Mouse (Mus musculus): ENCODE data around the gene Gm10392. TPM values are rescaled to one million over a fixed set of nuclear protein-coding genes. Genes with fewer than 3 reads are reported as not detected.

Gm10392 gene
- polyA plus RNA-seq, 1 experiment from 2014 or later, result not detected

DNA sequence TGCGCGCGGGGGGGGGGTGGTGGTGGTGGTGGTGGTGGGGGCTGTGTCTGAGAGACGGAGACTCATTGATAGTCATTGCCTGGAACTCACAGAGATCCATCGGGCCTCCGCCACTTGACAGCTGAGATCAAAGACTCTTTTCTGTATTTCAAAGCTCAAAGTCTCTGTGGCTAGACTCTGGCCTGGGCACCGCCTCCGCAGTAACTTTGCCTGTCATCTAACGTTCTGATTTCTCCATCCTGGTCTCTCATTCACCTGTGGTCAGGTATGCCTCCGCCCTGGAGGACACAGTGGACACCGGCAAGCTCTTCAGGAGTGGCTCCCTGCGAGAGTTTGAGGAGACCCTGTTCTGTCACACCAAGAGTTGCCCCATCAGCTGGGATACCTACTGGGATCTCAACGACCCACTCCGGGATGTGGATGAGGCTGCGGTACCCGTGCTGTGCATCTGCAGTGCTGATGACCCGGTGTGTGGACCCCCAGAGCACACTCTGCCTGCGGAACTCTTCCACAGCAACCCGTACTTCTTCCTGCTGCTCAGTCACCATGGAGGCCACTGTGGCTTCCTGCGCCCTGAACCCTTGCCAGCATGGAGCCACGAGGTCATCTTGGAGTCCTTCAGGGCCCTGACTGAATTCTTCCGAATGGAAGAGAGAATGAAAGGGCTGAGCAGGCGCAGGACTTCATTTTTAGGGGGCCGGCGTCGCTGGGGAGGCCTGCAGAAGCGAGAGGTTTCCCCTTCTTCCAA is 773 bp downstream of the Gm10392 start:
- WGBS, result 74% methylated on average over 24 of the region's 27 CpGs
- Histone ChIP-seq H3K4me3 (ENCODE audit: low read depth, low read length) (no peak overlapping the region), H3K36me3 (ENCODE audit: control insufficient read depth, insufficient read depth, low read length) (no peaks in the 10 kb centered on the region), H3K27me3 (ENCODE audit: control insufficient read depth, insufficient read depth, low read depth, low read length) (peaks cover 13% of the 10 kb centered on the region), H3K9me3 (replicated peaks; ENCODE audit: control insufficient read depth, low read length, poor library complexity, severe bottlenecking) (no peaks in the 10 kb centered on the region), H3K4me1 (ENCODE audit: control insufficient read depth, insufficient read depth, low read length) (peaks cover 22% of the 10 kb centered on the region; the same call in 1 of the 2 replicates), H3K27ac (ENCODE audit: low read length) (no peak overlapping the region), H3K9ac (ENCODE audit: low read depth, low read length) (no peak overlapping the region), H3K4me2 (ENCODE audit: low read length) (no peak overlapping the region)
- ATAC-seq, result no peak

DNA sequence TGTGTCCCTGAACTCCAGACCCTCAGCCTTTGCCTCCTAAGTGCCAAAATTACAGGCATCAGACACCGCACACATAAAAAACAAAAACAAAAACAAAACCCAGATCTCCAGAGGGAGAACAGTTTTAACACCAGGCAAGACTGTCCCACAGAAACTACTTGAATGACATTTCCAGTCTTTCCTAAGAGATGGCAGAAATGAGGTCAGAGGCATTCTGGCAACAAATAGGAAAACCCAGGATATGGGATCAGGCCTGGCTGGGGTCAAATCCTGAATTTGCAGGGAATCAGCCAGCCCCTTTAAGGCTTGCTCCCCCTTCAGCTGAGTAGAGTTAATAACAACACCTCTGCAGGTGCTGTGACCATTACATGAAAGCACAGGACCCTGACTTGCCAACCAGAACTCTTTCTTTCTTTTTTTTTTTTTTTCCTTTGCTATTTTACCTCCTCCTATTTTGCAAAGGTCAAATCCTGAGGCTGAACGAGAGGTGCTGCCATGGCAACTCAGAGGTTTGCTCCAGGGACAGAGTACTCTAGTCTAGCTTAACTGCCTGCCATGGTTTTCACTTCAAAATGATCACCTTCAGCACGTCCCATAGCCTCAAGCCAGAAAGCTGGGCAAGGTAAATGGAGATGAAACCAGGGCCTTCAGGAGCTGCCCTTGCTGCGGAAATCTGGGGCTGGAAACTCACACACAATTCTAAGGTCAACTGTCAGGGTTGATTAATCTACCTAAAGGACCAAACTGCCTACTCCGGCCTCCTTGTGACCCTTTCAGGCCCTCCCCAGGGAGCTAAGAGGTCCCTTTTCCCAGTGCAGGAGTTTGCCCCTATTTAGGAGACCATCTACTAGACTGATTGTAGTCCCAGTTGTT is 2.2 kb downstream of the Gm10392 start:
- 60% methylated on average over 5 of the region's 5 CpGs for WGBS
- Histone ChIP-seq H3K4me2 (ENCODE audit: low read length) (no peak overlapping the region), H3K36me3 (ENCODE audit: control insufficient read depth, insufficient read depth, low read length) (no peaks in the 10 kb centered on the region), H3K4me3 (ENCODE audit: low read depth, low read length) (no peak overlapping the region), H3K9me3 (replicated peaks; ENCODE audit: control insufficient read depth, low read length, poor library complexity, severe bottlenecking) (no peaks in the 10 kb centered on the region), H3K27me3 (ENCODE audit: control insufficient read depth, insufficient read depth, low read depth, low read length) (peaks cover 13% of the 10 kb centered on the region), H3K9ac (ENCODE audit: low read depth, low read length) (no peak overlapping the region), H3K27ac (ENCODE audit: low read length) (no peak overlapping the region), H3K4me1 (ENCODE audit: control insufficient read depth, insufficient read depth, low read length) (peaks cover 28% of the 10 kb centered on the region)
- ATAC-seq, result no peak

DNA sequence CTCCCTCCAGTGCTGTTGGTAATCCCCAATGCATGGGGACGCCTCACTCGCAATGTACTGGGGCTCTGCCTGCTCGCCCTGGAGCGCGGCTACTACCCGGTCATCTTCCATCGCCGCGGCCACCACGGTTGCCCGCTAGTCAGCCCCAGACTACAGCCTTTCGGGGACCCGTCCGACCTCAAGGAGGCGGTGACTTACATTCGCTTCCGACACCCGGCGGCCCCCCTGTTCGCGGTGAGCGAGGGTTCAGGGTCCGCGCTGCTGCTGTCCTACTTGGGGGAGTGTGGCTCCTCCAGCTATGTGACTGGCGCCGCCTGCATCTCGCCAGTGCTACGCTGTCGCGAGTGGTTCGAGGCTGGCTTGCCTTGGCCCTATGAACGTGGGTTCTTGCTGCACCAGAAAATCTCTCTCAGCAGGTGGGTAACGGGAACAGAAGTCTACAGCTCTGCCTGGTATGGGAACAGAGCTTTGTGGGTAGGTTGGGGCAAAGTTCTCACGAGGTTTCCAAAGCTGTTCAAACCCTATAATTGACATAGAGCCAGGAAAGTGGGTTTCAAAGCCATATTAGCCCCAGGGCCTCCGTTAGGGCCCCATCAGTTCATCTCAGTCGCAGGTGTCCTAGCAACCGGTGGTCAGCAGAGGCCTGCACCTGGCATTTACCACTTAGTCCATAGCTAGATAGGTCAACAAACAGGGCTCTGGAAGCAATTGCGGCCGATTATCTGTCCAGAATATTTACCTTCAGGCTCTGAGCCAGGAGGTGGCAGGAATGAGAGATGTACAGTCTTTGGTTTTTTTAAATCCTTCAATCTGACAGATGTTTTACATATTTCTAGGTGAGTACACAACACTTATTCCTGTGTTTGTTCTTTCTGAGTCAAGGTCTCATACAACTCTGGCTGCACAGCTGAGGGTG is 3.1 kb downstream of the Gm10392 start, which contains the start of gene Trp53i13:
Trp53i13 (minus strand) TSS at position 344 of the 916 bp plus-strand sequence.
- ATAC-seq, result no peak
- H3K36me3 ChIP-seq (ENCODE audit: control insufficient read depth, insufficient read depth, low read length), result no peaks in the 10 kb centered on the region

DNA sequence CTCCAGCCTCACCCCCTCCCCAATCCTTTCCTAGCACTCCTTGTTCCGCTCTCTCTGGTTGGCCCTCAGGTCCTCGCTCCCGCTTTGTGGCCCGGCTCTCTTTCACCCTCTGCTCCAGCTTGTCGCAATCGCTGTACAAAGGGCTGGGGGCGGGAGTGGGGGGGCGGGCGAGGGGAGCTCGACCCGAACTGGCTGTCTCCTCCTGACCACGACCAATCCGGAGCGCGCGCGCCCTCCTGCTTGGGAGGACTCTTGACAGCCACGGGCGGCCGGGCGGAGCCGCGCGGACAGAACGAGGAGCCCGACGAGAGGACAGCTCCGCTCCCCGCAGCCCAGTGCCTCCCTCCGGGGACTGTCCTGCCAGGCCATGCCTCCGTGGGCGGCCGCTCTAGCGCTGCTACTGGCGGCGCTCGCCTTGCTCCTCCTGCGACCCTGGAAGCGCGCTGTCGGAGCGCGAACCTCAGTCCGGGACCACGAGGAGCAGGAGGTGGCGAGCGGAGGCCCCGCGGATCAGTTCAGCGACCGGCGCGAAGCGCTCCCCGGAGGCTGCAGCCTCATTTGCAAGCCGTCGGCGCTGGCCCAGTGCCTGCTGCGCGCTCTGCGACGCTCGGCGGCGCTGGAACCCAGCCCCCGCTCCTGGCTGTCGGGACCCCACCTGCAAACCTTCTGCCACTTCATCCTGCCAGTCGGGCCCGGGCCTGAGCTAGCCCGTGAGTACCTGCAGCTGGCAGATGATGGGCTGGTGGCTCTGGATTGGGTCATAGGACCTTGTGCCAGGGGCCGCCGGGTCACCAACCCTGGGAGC is 4.0 kb downstream of the Gm10392 start, which contains the start of gene Abhd15:
Abhd15 (plus strand) TSS at position 290 of the 805 bp plus-strand sequence.
- H3K36me3 ChIP-seq (ENCODE audit: control insufficient read depth, insufficient read depth, low read length), result no peaks in the 10 kb centered on the region
- peaks cover 28% of the 10 kb centered on the region for H3K4me1 ChIP-seq (ENCODE audit: control insufficient read depth, insufficient read depth, low read length)
- peak; percentile 62 for ATAC-seq
- WGBS, result under 1% methylated on average over 72 of the region's 72 CpGs
- H3K4me2 ChIP-seq (ENCODE audit: low read length), result peak within 1 kb of the TSS; percentile 77
- no peak within 1 kb of the TSS for H3K27ac ChIP-seq (ENCODE audit: low read length)
- H3K9me3 ChIP-seq (replicated peaks; ENCODE audit: control insufficient read depth, low read length, poor library complexity, severe bottlenecking), result no peaks in the 10 kb centered on the region
- peaks cover 13% of the 10 kb centered on the region for H3K27me3 ChIP-seq (ENCODE audit: control insufficient read depth, insufficient read depth, low read depth, low read length)
- H3K4me3 ChIP-seq (ENCODE audit: low read depth, low read length), result peak within 1 kb of the TSS; percentile 50
- peak within 1 kb of the TSS; percentile 54 for H3K9ac ChIP-seq (ENCODE audit: low read depth, low read length)

More for the DNA sequence above, 3.1 kb downstream of the Gm10392 start, which contains the start of gene Trp53i13:
- Histone ChIP-seq H3K9ac (ENCODE audit: low read depth, low read length) (peak within 1 kb of the TSS; percentile 54), H3K9me3 (replicated peaks; ENCODE audit: control insufficient read depth, low read length, poor library complexity, severe bottlenecking) (no peaks in the 10 kb centered on the region), H3K4me2 (ENCODE audit: low read length) (peak within 1 kb of the TSS; percentile 77), H3K27ac (ENCODE audit: low read length) (no peak within 1 kb of the TSS), H3K4me3 (ENCODE audit: low read depth, low read length) (peak within 1 kb of the TSS; percentile 50), H3K4me1 (ENCODE audit: control insufficient read depth, insufficient read depth, low read length) (peaks cover 28% of the 10 kb centered on the region), H3K27me3 (ENCODE audit: control insufficient read depth, insufficient read depth, low read depth, low read length) (peaks cover 13% of the 10 kb centered on the region)
- 8% methylated on average over 39 of the region's 39 CpGs for WGBS

DNA sequence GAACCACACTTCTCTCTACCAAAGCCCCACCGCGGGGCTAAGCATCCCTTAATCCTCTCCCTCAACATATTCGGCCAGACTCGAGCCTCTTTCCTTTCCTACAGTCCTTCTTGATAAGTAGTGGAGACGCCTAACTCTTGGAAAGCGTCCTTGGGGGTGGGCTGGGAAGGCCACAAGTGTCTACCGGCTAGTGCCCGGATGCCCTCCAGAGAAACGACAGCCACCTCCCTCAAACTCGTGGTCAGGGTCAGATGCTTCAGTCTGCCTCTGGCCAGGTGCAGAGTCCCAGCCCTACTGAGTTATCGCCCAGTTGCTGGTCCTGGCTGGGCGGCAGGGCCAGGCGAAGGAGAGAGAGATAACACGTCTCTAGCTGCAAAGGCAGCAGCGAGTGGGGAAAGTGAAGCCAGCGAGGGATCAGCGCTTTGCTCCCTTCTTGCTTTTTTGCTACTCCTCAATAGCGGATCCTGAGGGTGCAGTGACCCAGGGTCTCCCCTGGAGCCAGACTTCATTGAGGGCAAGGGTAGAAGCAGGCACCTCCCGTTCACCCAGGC is 4.6 kb downstream of the Gm10392 start:
- H3K27ac ChIP-seq (ENCODE audit: low read length), result no peak overlapping the region
- peaks cover 13% of the 10 kb centered on the region for H3K27me3 ChIP-seq (ENCODE audit: control insufficient read depth, insufficient read depth, low read depth, low read length)
- H3K9me3 ChIP-seq (replicated peaks; ENCODE audit: control insufficient read depth, low read length, poor library complexity, severe bottlenecking), result no peaks in the 10 kb centered on the region
- H3K36me3 ChIP-seq (ENCODE audit: control insufficient read depth, insufficient read depth, low read length), result no peaks in the 10 kb centered on the region
- H3K4me2 ChIP-seq (ENCODE audit: low read length), result peak overlapping the region; percentile 77
- no peak for ATAC-seq
- peak overlapping the region; percentile 54 for H3K9ac ChIP-seq (ENCODE audit: low read depth, low read length)
- 4% methylated on average over 19 of the region's 19 CpGs for WGBS
- peak overlapping the region; percentile 50 for H3K4me3 ChIP-seq (ENCODE audit: low read depth, low read length)
- H3K4me1 ChIP-seq (ENCODE audit: control insufficient read depth, insufficient read depth, low read length), result peaks cover 28% of the 10 kb centered on the region

DNA sequence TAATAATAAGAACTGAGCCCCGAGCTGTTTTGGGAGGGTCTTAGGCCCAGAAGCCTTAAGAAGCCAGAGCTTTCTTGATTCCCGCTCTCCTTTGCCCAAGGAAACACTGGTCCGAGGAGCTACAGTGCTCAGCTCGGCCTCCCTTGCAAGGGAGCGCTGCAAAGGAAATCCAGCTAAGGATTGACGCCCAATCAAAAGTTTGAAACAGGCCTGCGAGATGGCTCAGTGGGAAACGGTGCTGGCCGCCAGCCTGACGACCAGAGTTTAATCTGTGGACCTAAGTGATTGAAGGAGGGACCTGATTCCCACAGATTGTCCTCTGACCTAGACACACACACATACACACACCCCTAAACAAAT is 5.2 kb downstream of the Gm10392 start:
- peaks cover 13% of the 10 kb centered on the region for H3K27me3 ChIP-seq (ENCODE audit: control insufficient read depth, insufficient read depth, low read depth, low read length)
- H3K9ac ChIP-seq (ENCODE audit: low read depth, low read length), result no peak overlapping the region
- no peak overlapping the region for H3K27ac ChIP-seq (ENCODE audit: low read length)
- peak overlapping the region; percentile 56; the same call in 1 of the 2 replicates for H3K4me3 ChIP-seq (ENCODE audit: low read depth, low read length)
- ATAC-seq, result no peak
- no peaks in the 10 kb centered on the region for H3K36me3 ChIP-seq (ENCODE audit: control insufficient read depth, insufficient read depth, low read length)
- WGBS, result 8% methylated on average over 10 of the region's 10 CpGs
- peak overlapping the region; percentile 99 for H3K4me2 ChIP-seq (ENCODE audit: low read length)
- peaks cover 28% of the 10 kb centered on the region for H3K4me1 ChIP-seq (ENCODE audit: control insufficient read depth, insufficient read depth, low read length)
- no peaks in the 10 kb centered on the region for H3K9me3 ChIP-seq (replicated peaks; ENCODE audit: control insufficient read depth, low read length, poor library complexity, severe bottlenecking)

DNA sequence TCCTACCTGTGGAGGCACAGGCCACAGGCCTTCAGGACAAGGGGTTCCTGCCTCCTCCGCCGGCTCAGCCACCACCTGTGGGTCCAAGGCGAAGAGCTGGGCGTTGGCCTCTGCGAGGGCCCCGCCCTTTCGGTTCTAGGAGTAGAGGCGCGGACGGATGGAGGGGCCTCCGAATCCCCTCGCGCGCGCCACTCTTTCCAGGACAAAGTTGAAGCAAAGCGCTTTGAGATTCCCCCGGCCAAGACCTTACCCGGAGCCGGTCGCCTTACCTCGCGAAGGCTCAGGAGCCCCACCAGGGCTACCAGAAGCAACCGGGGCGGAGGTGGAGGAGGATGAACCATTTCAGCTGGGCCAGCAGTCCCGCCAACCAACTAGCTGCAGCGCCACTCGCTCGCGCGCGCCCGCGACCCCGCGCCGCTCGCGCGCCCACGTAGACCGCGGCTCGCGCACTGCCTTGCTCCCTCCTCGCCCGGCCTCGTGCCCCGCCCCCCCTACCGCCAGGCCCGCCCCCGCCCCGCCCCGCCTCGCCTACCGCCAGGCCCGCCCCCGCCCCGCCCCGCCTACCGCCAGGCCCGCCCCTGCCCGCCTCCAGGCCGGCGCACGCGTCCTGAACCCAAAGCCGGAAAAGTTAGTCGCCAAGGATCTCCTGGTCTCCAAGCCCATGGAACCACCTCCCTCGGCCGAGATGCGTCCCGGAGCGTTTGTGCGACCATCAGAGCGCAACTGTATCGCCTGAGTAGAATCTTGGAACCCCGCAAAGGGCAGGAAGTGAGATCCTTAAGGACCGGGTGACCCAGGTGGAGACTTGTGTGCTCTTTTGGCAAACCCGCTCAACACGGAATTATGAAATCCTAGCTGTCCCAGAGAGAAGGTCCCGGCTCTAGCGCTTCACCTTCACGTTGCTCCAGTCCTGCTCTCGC is 5.8 kb downstream of the Gm10392 start:
- H3K36me3 ChIP-seq (ENCODE audit: control insufficient read depth, insufficient read depth, low read length), result no peaks in the 10 kb centered on the region
- peak overlapping the region; percentile 72 for H3K9ac ChIP-seq (ENCODE audit: low read depth, low read length)
- under 1% methylated on average over 64 of the region's 84 CpGs for WGBS
- H3K27me3 ChIP-seq (ENCODE audit: control insufficient read depth, insufficient read depth, low read depth, low read length), result peaks cover 13% of the 10 kb centered on the region
- peak; percentile 43 for ATAC-seq
- peak overlapping the region; percentile 99 for H3K4me2 ChIP-seq (ENCODE audit: low read length)
- H3K9me3 ChIP-seq (replicated peaks; ENCODE audit: control insufficient read depth, low read length, poor library complexity, severe bottlenecking), result no peaks in the 10 kb centered on the region
- peaks cover 32% of the 10 kb centered on the region for H3K4me1 ChIP-seq (ENCODE audit: control insufficient read depth, insufficient read depth, low read length)
- H3K27ac ChIP-seq (ENCODE audit: low read length), result no peak overlapping the region
- H3K4me3 ChIP-seq (ENCODE audit: low read depth, low read length), result peak overlapping the region; percentile 56
